Mouse (Mus musculus): ENCODE data around the gene Zfp882.
"Not testable (repeated sequence)": the region's sequence is repeated elsewhere in the genome, so short reads cannot be mapped to it uniquely, and the experiment has no call there.

Zfp882 gene

GRCm38 (mm10) chr8:71908309-71909261 lies at the start of gene Zfp882, which contains the start of gene Zfp617:
TSS of gene Zfp882 (plus strand) at chr8:71908608.
TSS of gene Zfp617 (plus strand) at chr8:71908635.
- peak; percentile 79 for DNase-seq (ENCODE audit: low read depth, low spot score)

- not testable (repeated sequence) for DNase-seq (ENCODE audit: low read depth, low spot score)
Measured at GRCm38 (mm10) chr8:71861551-71861950, 46.9 kb upstream of the Zfp882 start.

- DNase-seq (ENCODE audit: low read depth, low spot score): not testable (repeated sequence)
Measured at GRCm38 (mm10) chr8:71862038-71862437, 46.4 kb upstream of the Zfp882 start.

- DNase-seq (ENCODE audit: low read depth, low spot score): peak; percentile 45
Measured at GRCm38 (mm10) chr8:71881618-71882274, 26.7 kb upstream of the Zfp882 start, which contains the start of gene Zfp709. TSS of gene Zfp709 (plus strand) at chr8:71882019.

- not testable (repeated sequence) for DNase-seq (ENCODE audit: low read depth, low spot score)
Measured at GRCm38 (mm10) chr8:71900666-71901065, 7.7 kb upstream of the Zfp882 start.

GRCm38 (mm10) chr8:71903084-71903483 lies 5.3 kb upstream of the Zfp882 start:
- not testable (repeated sequence) for DNase-seq (ENCODE audit: low read depth, low spot score)

GRCm38 (mm10) chr8:71906809-71907208 lies 1.6 kb upstream of the Zfp882 start:
- no peak for DNase-seq (ENCODE audit: low read depth, low spot score)

GRCm38 (mm10) chr8:71907798-71908257 lies 580 bp upstream of the Zfp882 start:
- DNase-seq (ENCODE audit: low read depth, low spot score): no peak

GRCm38 (mm10) chr8:71912286-71912685 lies 3.9 kb downstream of the Zfp882 start:
- DNase-seq (ENCODE audit: low read depth, low spot score): no peak

- DNase-seq (ENCODE audit: low read depth, low spot score): peak; percentile 86
Measured at GRCm38 (mm10) chr8:71922567-71923401, 14.4 kb downstream of the Zfp882 start.

GRCm38 (mm10) chr8:71925791-71926190 lies 17.4 kb downstream of the Zfp882 start:
- DNase-seq (ENCODE audit: low read depth, low spot score): no peak

GRCm38 (mm10) chr8:71926551-71926950 lies 18.1 kb downstream of the Zfp882 start:
- no peak for DNase-seq (ENCODE audit: low read depth, low spot score)

- DNase-seq (ENCODE audit: low read depth, low spot score): no peak
Measured at GRCm38 (mm10) chr8:71927779-71928178, 19.4 kb downstream of the Zfp882 start.

- DNase-seq (ENCODE audit: low read depth, low spot score): not testable (repeated sequence)
Measured at GRCm38 (mm10) chr8:71938037-71938436, 29.6 kb downstream of the Zfp882 start.

GRCm38 (mm10) chr8:71940293-71941208 lies 32.1 kb downstream of the Zfp882 start:
- DNase-seq (ENCODE audit: low read depth, low spot score): no peak

- no peak for DNase-seq (ENCODE audit: low read depth, low spot score)
Measured at GRCm38 (mm10) chr8:71941776-71942175, 33.4 kb downstream of the Zfp882 start.

- DNase-seq (ENCODE audit: low read depth, low spot score): no peak
Measured at GRCm38 (mm10) chr8:71948624-71949023, 40.2 kb downstream of the Zfp882 start.

- DNase-seq (ENCODE audit: low read depth, low spot score): peak; percentile 97
Measured at GRCm38 (mm10) chr8:71950482-71951221, 42.2 kb downstream of the Zfp882 start, which contains the start of gene Zfp961. TSS of gene Zfp961 (plus strand) at chr8:71951038.

- DNase-seq (ENCODE audit: low read depth, low spot score): no peak
Measured at GRCm38 (mm10) chr8:71951436-71952161, 43.2 kb downstream of the Zfp882 start.

All from embryo, embryonic 11.5 days (tissue).